Mouse (Mus musculus): ENCODE measurements around the gene Rnf43.
A peak's percentile ranks its signal among the peaks of the same experiment; 100 is the strongest.

DNA sequence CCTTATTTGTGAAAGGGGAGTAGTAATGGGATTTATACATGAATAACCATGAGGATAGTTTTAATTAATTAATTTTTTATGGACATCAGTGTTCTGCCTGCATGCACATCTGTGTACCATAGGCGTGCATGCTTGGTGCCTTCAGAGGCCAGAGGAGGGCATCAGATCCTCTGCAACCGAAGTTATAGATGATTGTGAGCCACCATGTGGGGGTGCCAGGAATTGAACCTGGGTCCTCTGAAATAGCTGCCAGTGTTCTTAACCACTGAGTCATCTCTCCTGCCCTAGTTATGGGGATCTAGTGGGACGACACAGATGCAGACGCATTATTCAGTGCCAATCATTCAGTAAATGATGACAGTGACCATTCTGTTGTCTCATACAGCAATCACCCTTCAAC, 60.4 kb downstream of the Rnf43 start:
- TF ChIP-seq CTCF (IDR thresholded peaks at IDR 0.05; ENCODE audit: extremely low read depth, insufficient read length, insufficient replicate concordance, low read depth, low read length), result peak; percentile 32; the same call in 1 of the 2 replicates
- TF ChIP-seq POLR2A (IDR thresholded peaks at IDR 0.05; ENCODE audit: low read depth, low read length), result no peak
